ENCODE assay signal across 25 mouse cellular contexts in the genomic region with DNA sequence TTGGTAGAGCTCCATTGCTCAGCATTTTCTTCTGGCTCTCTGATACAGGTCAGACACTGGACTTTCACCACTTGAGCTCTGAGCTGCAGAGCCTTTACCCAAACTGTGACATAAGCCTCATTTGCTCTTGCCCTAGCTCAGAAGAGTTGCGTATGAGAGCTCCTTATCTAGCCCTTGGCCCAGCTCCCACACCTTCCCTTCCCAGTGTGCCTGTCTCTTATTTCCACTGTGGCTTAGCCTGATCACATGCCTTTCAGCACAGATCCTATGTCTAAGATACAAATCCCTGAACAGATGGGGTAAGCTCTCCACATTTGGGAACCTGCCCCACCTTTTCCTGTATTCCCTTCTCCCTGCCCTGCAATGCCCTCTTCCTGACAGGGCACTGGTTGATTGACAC. TPM values are rescaled to one million over a fixed set of nuclear protein-coding genes. Genes with fewer than 3 reads are reported as not detected.
DNase-seq lines count a peak whose midpoint lies in the region; ATAC-seq and TF ChIP-seq lines count a peak whose summit lies in the region.
"Had no signal": no experiment of that assay in that cellular context is flagged by ENCODE, and none has a peak within 500 bp of the region (broad histone marks: within the 10 kb centered on the region; RNA-seq: fewer than 3 reads in every experiment).

No protein-coding gene starts in this region.

- TF ChIP-seq CTCF in liver, adult 2 months (IDR thresholded peaks at IDR 0.05; ENCODE audit: low read depth, low read length) = no peak

- H3ac ChIP-seq in myocyte (ENCODE audit: control insufficient read depth, insufficient read length) = no peak overlapping the region

- peaks cover 2% of the 10 kb centered on the region; the same call in 1 of the 2 replicates for H3K27me3 ChIP-seq in liver, adult 2 months (ENCODE audit: control insufficient read depth, insufficient read depth, low read length)
- peaks cover 73% of the 10 kb centered on the region for H3K27me3 ChIP-seq in liver, embryonic 12.5 days (replicated peaks)
- peaks cover 53% of the 10 kb centered on the region for H3K27me3 ChIP-seq in myocyte (ENCODE audit: control insufficient read depth, insufficient read depth, insufficient read length)
- H3K27me3 ChIP-seq in hindbrain, embryonic 16.5 days (replicated peaks; ENCODE audit: control insufficient read depth, insufficient read depth, low read length) = peaks cover 65% of the 10 kb centered on the region

- peak; percentile 9 for DNase-seq in liver, adult 2 months (ENCODE audit: extremely low read depth, low read depth, low spot score)
- DNase-seq in 3T3-L1 (ENCODE audit: low read depth, low spot score) (peak; percentile 66), NIH3T3 (ENCODE audit: low read depth) (peak; percentile 48)
- no peak for DNase-seq in layer of hippocampus, adult 11-12 months (ENCODE audit: low spot score)
- DNase-seq: adrenal gland, adult 8-10 months; adrenal gland, postnatal 14 days; adrenal gland, postnatal 36 days; cerebellum, adult 11-12 months; cerebellum, adult 2 months; cerebellum, adult 9-10 months; cerebellum, postnatal 10 days; cerebellum, postnatal 25 days had no signal

- H3K36me3 ChIP-seq in liver, adult 2 months (ENCODE audit: control insufficient read depth, insufficient read depth, low read length) = no peaks in the 10 kb centered on the region
- H3K36me3 ChIP-seq in liver, embryonic 12.5 days = no peaks in the 10 kb centered on the region
- no peaks in the 10 kb centered on the region for H3K36me3 ChIP-seq in myocyte (ENCODE audit: control insufficient read depth, insufficient read depth)
- no peaks in the 10 kb centered on the region for H3K36me3 ChIP-seq in hindbrain, embryonic 16.5 days (ENCODE audit: control insufficient read depth, insufficient read depth, low read length)
- H3K36me3 ChIP-seq: embryonic facial prominence, embryonic 10.5 days; embryonic facial prominence, embryonic 12.5 days; forebrain, embryonic 10.5 days; forebrain, embryonic 12.5 days had no signal

- no peak overlapping the region for H3K4me3 ChIP-seq in liver, adult 2 months (ENCODE audit: insufficient read depth, low read depth, low read length)
- H3K4me3 ChIP-seq in liver, embryonic 12.5 days = no peak overlapping the region
- H3K4me3 ChIP-seq in myocyte = no peak overlapping the region
- no peak overlapping the region for H3K4me3 ChIP-seq in hindbrain, embryonic 16.5 days (ENCODE audit: low read length)
- H3K4me3 ChIP-seq: embryonic facial prominence, embryonic 10.5 days; embryonic facial prominence, embryonic 12.5 days; forebrain, embryonic 10.5 days; forebrain, embryonic 12.5 days had no signal

- no peak overlapping the region for H3K27ac ChIP-seq in liver, adult 2 months (replicated peaks; ENCODE audit: insufficient read depth, low read depth, low read length)
- H3K27ac ChIP-seq in liver, embryonic 12.5 days = no peak overlapping the region
- no peak overlapping the region for H3K27ac ChIP-seq in hindbrain, embryonic 16.5 days (ENCODE audit: low read depth, low read length)
- H3K27ac ChIP-seq: embryonic facial prominence, embryonic 10.5 days; embryonic facial prominence, embryonic 12.5 days; forebrain, embryonic 10.5 days; forebrain, embryonic 12.5 days had no signal

- H3K9me3 ChIP-seq in liver, embryonic 12.5 days (replicated peaks) = no peaks in the 10 kb centered on the region
- H3K9me3 ChIP-seq in hindbrain, embryonic 16.5 days (ENCODE audit: control insufficient read depth, low read length) = no peaks in the 10 kb centered on the region
- H3K9me3 ChIP-seq: embryonic facial prominence, embryonic 10.5 days; embryonic facial prominence, embryonic 12.5 days; forebrain, embryonic 10.5 days; forebrain, embryonic 12.5 days had no signal

- H3K9ac ChIP-seq in liver, adult 2 months (ENCODE audit: low read depth, low read length) = no peak overlapping the region
- no peak overlapping the region for H3K9ac ChIP-seq in liver, embryonic 12.5 days
- no peak overlapping the region for H3K9ac ChIP-seq in hindbrain, embryonic 16.5 days (ENCODE audit: low read depth, low read length)
- H3K9ac ChIP-seq: embryonic facial prominence, embryonic 12.5 days; forebrain, embryonic 12.5 days had no signal

- TF ChIP-seq POLR2A in liver, adult 2 months (IDR thresholded peaks at IDR 0.05; ENCODE audit: extremely low read depth, insufficient read depth, low read length) = no peak
- no peak for TF ChIP-seq POLR2A in myocyte (IDR thresholded peaks at IDR 0.05; ENCODE audit: insufficient read length, low read depth)

- 30% methylated on average over 1 of the region's 1 CpGs for WGBS in liver, adult 2 months
- 30% methylated on average over 1 of the region's 1 CpGs for WGBS in liver, embryonic 12.5 days (ENCODE audit: insufficient replicate concordance)
- 58% methylated on average over 1 of the region's 1 CpGs for WGBS in hindbrain, embryonic 16.5 days

- H3K79me2 ChIP-seq in liver, adult 2 months (ENCODE audit: control insufficient read depth, insufficient read depth, low read length) = no peaks in the 10 kb centered on the region
- H3K79me2 ChIP-seq in myocyte (ENCODE audit: control insufficient read depth, insufficient read depth) = no peaks in the 10 kb centered on the region

- H3K4me1 ChIP-seq in liver, adult 2 months (ENCODE audit: control insufficient read depth, insufficient read depth, low read length) = no peaks in the 10 kb centered on the region
- H3K4me1 ChIP-seq in liver, embryonic 12.5 days = no peaks in the 10 kb centered on the region
- H3K4me1 ChIP-seq in hindbrain, embryonic 16.5 days (ENCODE audit: control insufficient read depth, insufficient read depth, low read depth, low read length) = no peaks in the 10 kb centered on the region
- H3K4me1 ChIP-seq: embryonic facial prominence, embryonic 10.5 days; embryonic facial prominence, embryonic 12.5 days; forebrain, embryonic 10.5 days; forebrain, embryonic 12.5 days had no signal

- no peak for ATAC-seq in liver, embryonic 12.5 days
- no peak for ATAC-seq in hindbrain, embryonic 16.5 days
- ATAC-seq: forebrain, embryonic 14.5 days; forebrain, embryonic 16.5 days had no signal

- H3K4me2 ChIP-seq in liver, embryonic 12.5 days = no peak overlapping the region
- peak overlapping the region; percentile 30 for H3K4me2 ChIP-seq in myocyte (ENCODE audit: low read depth)
- no peak overlapping the region for H3K4me2 ChIP-seq in hindbrain, embryonic 16.5 days (ENCODE audit: low read length)
- H3K4me2 ChIP-seq: embryonic facial prominence, embryonic 12.5 days; forebrain, embryonic 12.5 days had no signal

TF ChIP-seq in myocyte, 11 proteins besides CTCF, POLR2A, EP300 and RAD21:
- TF ChIP-seq TCF3 (IDR thresholded peaks at IDR 0.05; ENCODE audit: insufficient read length, low read depth) (no peak), SRF (IDR thresholded peaks at IDR 0.05; ENCODE audit: control insufficient read depth, insufficient read length, low read depth) (peak; percentile 66), POLR2AphosphoS2 (IDR thresholded peaks at IDR 0.05; ENCODE audit: insufficient read length, low read depth) (no peak), USF1 (IDR thresholded peaks at IDR 0.05; ENCODE audit: low read depth) (peak; percentile 24), MYOD1 (IDR thresholded peaks at IDR 0.05; ENCODE audit: control insufficient read depth in 1 of 3, insufficient read length in 2 of 3, low read depth in 2 of 3) (peak in 1 of 3 experiments; percentile 24)

RNA-seq across cellular contexts. Expression of a gene that starts 16.0 kb away (rescaled TPM):
- not detected in 2 replicates for total RNA-seq in liver, adult 2 months (2014; rRNA removed)
- polyA plus RNA-seq in liver, adult 2 months (2012; rRNA removed) = not detected in 2 replicates
- not detected in 2 replicates for polyA plus RNA-seq in liver, embryonic 12.5 days (2016; fragmentation: Nextera tagmentation; extraction: Ambion mirVana)
- 5.8 TPM for polyA plus RNA-seq in myocyte (2012; fragmentation: generic; extraction: Trizol)
- not detected in 2 replicates for polyA plus RNA-seq in hindbrain, embryonic 16.5 days (2015; fragmentation: Nextera tagmentation; extraction: Ambion mirVana)
- total RNA-seq: adrenal gland, adult 18-20 months; adrenal gland, adult 8-10 months; adrenal gland, postnatal 14 days; adrenal gland, postnatal 36 days had no signal
- polyA plus RNA-seq: cerebellum, adult 2 months; cortical plate, adult 2 months; embryonic facial prominence, embryonic 10.5 days; forebrain, embryonic 10.5 days; forebrain, embryonic 12.5 days; forebrain, embryonic 14.5 days; forebrain, embryonic 16.5 days had no signal

RNA-seq across cellular contexts. Expression of a gene that starts 31.6 kb away (rescaled TPM):
- total RNA-seq in liver, adult 2 months (2014; rRNA removed) = not detected in 2 replicates
- not detected in 2 replicates for polyA plus RNA-seq in liver, adult 2 months (2012; rRNA removed)
- not detected in 2 replicates for polyA plus RNA-seq in liver, embryonic 12.5 days (2016; fragmentation: Nextera tagmentation; extraction: Ambion mirVana)
- polyA plus RNA-seq in myocyte (2012; fragmentation: generic; extraction: Trizol) = 5.6 TPM
- not detected in 2 replicates for polyA plus RNA-seq in hindbrain, embryonic 16.5 days (2015; fragmentation: Nextera tagmentation; extraction: Ambion mirVana)
- total RNA-seq: adrenal gland, adult 18-20 months; adrenal gland, adult 8-10 months; adrenal gland, postnatal 14 days; adrenal gland, postnatal 36 days had no signal
- polyA plus RNA-seq: cerebellum, adult 2 months; cortical plate, adult 2 months; embryonic facial prominence, embryonic 10.5 days; embryonic facial prominence, embryonic 12.5 days; embryonic facial prominence, embryonic 14.5 days; forebrain, embryonic 10.5 days; forebrain, embryonic 12.5 days; forebrain, embryonic 14.5 days; forebrain, embryonic 16.5 days had no signal

RNA-seq across cellular contexts. Expression of a gene that starts 49.3 kb away (rescaled TPM):
- not detected in 2 replicates for total RNA-seq in liver, adult 2 months (2014; rRNA removed)
- not detected in 2 replicates for polyA plus RNA-seq in liver, adult 2 months (2012; rRNA removed)
- polyA plus RNA-seq in liver, embryonic 12.5 days (2016; fragmentation: Nextera tagmentation; extraction: Ambion mirVana) = not detected in 2 replicates
- 20.5 TPM for polyA plus RNA-seq in myocyte (2012; fragmentation: generic; extraction: Trizol)
- not detected in 2 replicates for polyA plus RNA-seq in hindbrain, embryonic 16.5 days (2015; fragmentation: Nextera tagmentation; extraction: Ambion mirVana)
- total RNA-seq: adrenal gland, adult 18-20 months; adrenal gland, adult 8-10 months; adrenal gland, postnatal 14 days; adrenal gland, postnatal 36 days; ES-E14 had no signal
- polyA plus RNA-seq: cerebellum, adult 2 months; cortical plate, adult 2 months; embryonic facial prominence, embryonic 10.5 days; embryonic facial prominence, embryonic 12.5 days; embryonic facial prominence, embryonic 14.5 days; forebrain, embryonic 10.5 days; forebrain, embryonic 12.5 days; forebrain, embryonic 14.5 days; forebrain, embryonic 16.5 days had no signal

Comparison
In these comparisons a context has a peak if more than half of its experiments do, and no peak if none do; other contexts are left out.
1. RNA of a gene that starts 49.3 kb away (polyA plus RNA-seq): 20.5 TPM in myocyte (single experiment); not detected in liver, adult 2 months, not detected in liver, embryonic 12.5 days and not detected in hindbrain, embryonic 16.5 days; every median in the first group is over 10 times any median in the second.